Mouse (Mus musculus) granulocyte monocyte progenitor cell, adult 5-6 weeks (primary cell): ENCODE measurements around the gene Eln. TPM values are rescaled to one million over a fixed set of nuclear protein-coding genes. Genes with fewer than 3 reads are reported as not detected.

Experiments
- ATAC-seq: replicated peaks from 2 replicates; pipeline ENCODE4 v1.8.0; 2016; ENCODE audit warnings: mild to moderate bottlenecking, moderate TSS enrichment, inconsistent platforms; ENCODE audit not compliant: poor library complexity, severe bottlenecking
- total RNA-seq, 2 experiments: library from RNA; stranded (forward) in 1 of 2; stranded (reverse) in 1 of 2; fragments of 200-712, 200-1000 nt in 1 of 2; fragments of >200 nt in 1 of 2; fragmentation: Nextera tagmentation in 1 of 2; gene quantifications; 2 replicates each; pipeline ENCODE4 v1.2.3; 2014 to 2017

Gene Eln
- total RNA-seq, 2 experiments from 2014 or later = not detected

DNA sequence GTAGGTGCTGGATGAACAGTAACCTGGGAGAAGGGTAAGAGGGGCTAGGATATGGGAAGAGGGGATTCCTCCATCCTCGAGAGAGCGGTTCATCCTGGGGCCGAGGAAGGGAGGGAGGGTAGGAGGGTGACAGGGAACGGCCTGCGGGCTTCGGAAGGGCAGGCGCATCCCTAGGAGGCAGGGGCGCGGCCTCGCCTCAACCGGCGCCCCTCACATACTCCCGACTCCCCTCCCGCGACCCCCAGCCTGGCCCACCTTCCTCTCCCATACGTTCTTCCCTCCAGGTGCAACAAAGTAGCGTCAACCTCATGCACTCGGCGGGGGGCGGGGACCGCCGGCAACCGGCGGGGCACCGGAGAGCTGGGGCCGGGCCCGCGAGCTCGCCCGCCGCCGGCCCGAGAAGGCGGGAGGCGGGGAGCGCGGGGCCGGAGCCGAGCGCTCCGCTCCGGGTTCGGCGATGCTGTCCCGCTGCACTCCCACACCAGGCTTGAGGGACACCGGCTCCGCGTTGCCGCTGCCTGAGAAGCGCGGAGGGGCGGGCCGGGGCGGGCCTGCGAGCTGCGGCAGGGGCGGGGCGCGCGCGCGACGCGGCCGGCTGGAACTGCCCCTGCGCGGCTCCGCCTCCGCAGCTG, 58.9 kb downstream of the Eln start, which contains the start of gene Limk1:
Gene Limk1, minus strand, starts transcription at position 513 of the 632 bp plus-strand sequence.
- ATAC-seq = no peak

- ATAC-seq = no peak
Measured at GRCm38 (mm10) chr5:134687187-134687586, 59.9 kb downstream of the Eln start.

GRCm38 (mm10) chr5:134686541-134686940, 60.6 kb downstream of the Eln start:
- ATAC-seq = no peak

- ATAC-seq = no peak
Measured at GRCm38 (mm10) chr5:134684398-134684797, 62.7 kb downstream of the Eln start.

DNA sequence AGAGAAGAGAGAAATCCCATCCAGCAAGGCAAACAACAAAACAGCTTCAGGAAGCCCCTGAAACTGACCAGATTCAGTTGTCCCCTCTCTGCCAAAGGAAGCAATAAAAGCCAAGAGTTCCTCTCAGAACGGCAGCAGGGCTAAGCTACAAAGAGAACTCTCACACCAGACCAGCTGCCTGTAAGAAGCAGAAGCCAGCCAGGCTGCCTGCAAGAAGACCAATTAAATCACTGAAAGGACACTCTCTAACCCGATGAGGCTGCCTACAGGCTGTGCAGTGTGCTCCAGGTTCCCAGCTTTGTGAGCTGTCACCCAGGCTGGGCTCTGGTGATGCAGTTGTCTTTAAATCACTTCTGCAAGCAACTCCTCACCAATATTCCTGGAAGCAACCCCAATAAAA, 63.3 kb downstream of the Eln start:
- ATAC-seq = no peak

- ATAC-seq = no peak
Measured at GRCm38 (mm10) chr5:134680238-134680637, 66.9 kb downstream of the Eln start.

GRCm38 (mm10) chr5:134678827-134679546, 68.1 kb downstream of the Eln start:
- no peak for ATAC-seq

DNA sequence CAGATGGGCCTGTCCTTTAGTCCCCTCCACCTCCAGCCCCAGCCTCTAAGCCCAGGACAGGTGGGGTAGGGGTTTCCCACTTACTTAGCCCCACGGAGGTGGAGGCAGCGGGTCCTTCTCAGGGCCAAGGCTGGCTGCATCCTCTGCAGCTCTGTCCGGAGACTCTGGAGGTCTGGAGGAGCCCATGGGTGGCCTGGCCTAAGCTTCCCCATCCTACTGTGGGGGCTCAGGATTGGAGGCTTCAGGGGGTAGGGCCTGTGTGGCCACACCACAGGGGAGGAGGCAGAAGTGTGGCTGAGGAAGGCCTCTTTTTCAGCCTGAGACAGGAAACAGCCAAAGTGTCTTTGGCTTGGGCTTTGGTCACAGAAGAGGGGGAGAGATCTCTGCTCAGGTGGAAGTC, 69.1 kb downstream of the Eln start:
- peak; percentile 87 for ATAC-seq

- no peak for ATAC-seq
Measured at GRCm38 (mm10) chr5:134677491-134677890, 69.6 kb downstream of the Eln start.

- ATAC-seq = peak; percentile 60
Measured at GRCm38 (mm10) chr5:134675956-134676759, 71.0 kb downstream of the Eln start.

- no peak for ATAC-seq
Measured at GRCm38 (mm10) chr5:134674977-134675376, 72.1 kb downstream of the Eln start.

- ATAC-seq = no peak
Measured at GRCm38 (mm10) chr5:134672611-134673010, 74.5 kb downstream of the Eln start.

GRCm38 (mm10) chr5:134672198-134672516, 75.0 kb downstream of the Eln start:
- ATAC-seq = no peak

- ATAC-seq = no peak
Measured at GRCm38 (mm10) chr5:134671335-134672197, 75.6 kb downstream of the Eln start.

DNA sequence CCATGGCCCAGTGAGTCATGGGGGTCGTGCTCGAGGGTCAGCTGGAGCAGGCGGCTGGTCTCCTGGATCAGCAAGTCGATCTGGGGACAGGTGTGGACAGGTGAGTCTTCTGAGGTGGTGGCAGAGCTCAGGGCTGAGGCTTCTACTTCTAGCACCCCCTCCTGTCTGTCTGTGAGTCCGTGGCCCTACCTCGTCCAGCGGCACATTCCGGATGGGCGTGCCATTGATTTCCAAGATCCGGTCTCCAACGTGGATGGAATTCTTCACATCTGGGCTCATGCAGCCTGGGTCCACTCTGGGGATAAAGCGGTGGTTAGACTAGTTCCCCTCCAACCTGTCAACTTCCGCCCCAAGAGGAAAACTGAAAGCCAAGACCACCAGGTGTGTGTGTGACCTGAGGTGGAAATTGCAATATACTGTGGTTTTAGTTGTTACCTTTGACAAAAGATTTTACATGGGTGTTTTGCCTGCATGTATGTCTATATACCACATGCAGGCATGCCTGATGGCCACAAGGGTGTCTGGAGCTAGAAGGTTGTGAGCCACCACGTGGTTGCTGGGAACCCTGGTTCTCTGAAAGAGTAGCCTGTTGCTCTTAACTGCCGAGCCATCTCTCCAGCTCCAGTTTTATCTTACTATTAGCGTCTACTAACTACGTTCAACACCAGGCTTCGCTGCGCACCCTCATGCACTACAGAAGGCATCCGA, 78.0 kb downstream of the Eln start:
- ATAC-seq = no peak

- no peak for ATAC-seq
Measured at GRCm38 (mm10) chr5:134668495-134668894, 78.6 kb downstream of the Eln start.

GRCm38 (mm10) chr5:134656708-134657107, 90.4 kb downstream of the Eln start:
- no peak for ATAC-seq
